Mouse (Mus musculus) G1E (cell line): ENCODE measurements around the gene Zkscan14. TPM values are rescaled to one million over a fixed set of nuclear protein-coding genes. Genes with fewer than 3 reads are reported as not detected.

Experiments
- ATAC-seq: 2 replicates; pipeline ENCODE4 v1.8.0; 2016; ENCODE audit warnings: mild to moderate bottlenecking; ENCODE audit not compliant: insufficient number of reproducible peaks, poor library complexity, low FRiP score, severe bottlenecking; ENCODE audit errors: extremely low read depth
- DNase-seq: peaks from one replicate; pipeline ENCODE4 v3.0.0; 2012; ENCODE audit warnings: low spot score
- H3K27me3 ChIP-seq: 2 replicates; pipeline ENCODE4 v1.6.1; 2012; ENCODE audit warnings: mild to moderate bottlenecking, low read length, inconsistent platforms; ENCODE audit not compliant: insufficient read depth
- H3K36me3 ChIP-seq: replicated peaks from 2 replicates; pipeline ENCODE3; 2012; ENCODE audit warnings: mild to moderate bottlenecking, inconsistent platforms
- H3K4me1 ChIP-seq: 2 replicates; pipeline ENCODE4 v1.6.1; 2012; ENCODE audit warnings: low read depth, low read length, inconsistent platforms, mixed read lengths; ENCODE audit not compliant: insufficient read depth
- H3K4me3 ChIP-seq: 2 replicates; pipeline ENCODE4 v1.5.1; 2012; ENCODE audit warnings: low read depth, mild to moderate bottlenecking, inconsistent platforms, low read length, moderate library complexity, mixed read lengths
- H3K9me3 ChIP-seq: replicated peaks from 2 replicates; pipeline ENCODE4 v1.6.1; 2012; ENCODE audit warnings: inconsistent platforms
- CTCF ChIP-seq: IDR thresholded peaks from 2 replicates; pipeline ENCODE4 v1.5.1; 2012; ENCODE audit warnings: low read depth, low read length, inconsistent platforms, mixed read lengths
- GATA1 ChIP-seq: IDR thresholded peaks from 2 replicates; pipeline ENCODE4 v1.6.1; 2012; ENCODE audit warnings: borderline replicate concordance, low read length, inconsistent platforms, mixed read lengths
- GATA2 ChIP-seq: IDR thresholded peaks from 2 replicates; pipeline ENCODE4 v1.6.1; 2012; ENCODE audit warnings: low read depth, low read length, inconsistent platforms, borderline replicate concordance
- POLR2AphosphoS5 ChIP-seq: IDR thresholded peaks from 2 replicates; pipeline ENCODE4 v1.6.1; 2012; ENCODE audit warnings: low read depth, low read length, inconsistent platforms; ENCODE audit not compliant: insufficient replicate concordance
- TAL1 ChIP-seq: conservative IDR thresholded peaks from 2 replicates; pipeline ENCODE4 v1.6.1; 2012; ENCODE audit warnings: low read depth, low read length, inconsistent platforms, mixed read lengths
- polyA plus RNA-seq: library from polyadenylated mRNA; stranded (reverse); fragments of >175 nt; gene quantifications from 2 replicates; pipeline ENCODE4 v1.2.3, GENCODE M21; 2012
- total RNA-seq, 2 experiments: library from RNA; stranded (forward) in 1 of 2; stranded (reverse) in 1 of 2; fragments of 200-1000 nt in 1 of 2; fragments of >200 nt in 1 of 2; fragmentation: Nextera tagmentation in 1 of 2; gene quantifications; 2 replicates each; pipeline ENCODE4 v1.2.3; 2014 to 2017

Zkscan14 gene
- total and polyA plus RNA-seq, 3 experiments = 2.9 to 22.2 (median 9.9) TPM

- no peak for DNase-seq
- Histone ChIP-seq H3K27me3 (no peaks in the 10 kb centered on the region), H3K9me3 (no peaks in the 10 kb centered on the region), H3K4me1 (peaks cover 42% of the 10 kb centered on the region), H3K4me3 (no peak overlapping the region), H3K36me3 (peaks cover 6% of the 10 kb centered on the region)
- TF ChIP-seq POLR2AphosphoS5 = no peak
- ATAC-seq = no peak
These were observed 24.8 kb upstream of the Zkscan14 start for GRCm38 (mm10) chr5:145226453-145226852.

- Histone ChIP-seq H3K9me3 (no peaks in the 10 kb centered on the region), H3K36me3 (peaks cover 33% of the 10 kb centered on the region), H3K27me3 (no peaks in the 10 kb centered on the region), H3K4me3 (peak overlapping the region; percentile 63; the same call in 1 of the 2 replicates), H3K4me1 (peaks cover 40% of the 10 kb centered on the region)
- DNase-seq = peak; percentile 81
- ATAC-seq = peak; percentile 73
- TF ChIP-seq TAL1 = no peak
- no peak for TF ChIP-seq CTCF
- no peak for TF ChIP-seq GATA1
- no peak for TF ChIP-seq GATA2
- no peak; the same call in 1 of the 2 replicates for TF ChIP-seq POLR2AphosphoS5
These were observed 21.7 kb upstream of the Zkscan14 start for GRCm38 (mm10) chr5:145223395-145223794.

GRCm38 (mm10) chr5:145222840-145223239 is 21.2 kb upstream of the Zkscan14 start:
- peak; percentile 75 for DNase-seq
- Histone ChIP-seq H3K4me1 (peaks cover 34% of the 10 kb centered on the region), H3K36me3 (peaks cover 38% of the 10 kb centered on the region), H3K4me3 (peak overlapping the region; percentile 63; the same call in 1 of the 2 replicates), H3K9me3 (no peaks in the 10 kb centered on the region), H3K27me3 (no peaks in the 10 kb centered on the region)
- peak; percentile 86 for ATAC-seq
- TF ChIP-seq TAL1 (no peak), GATA2 (no peak), CTCF (no peak)

- no peak for TF ChIP-seq CTCF
- no peaks in the 10 kb centered on the region for H3K27me3 ChIP-seq
- no peaks in the 10 kb centered on the region for H3K9me3 ChIP-seq
- H3K4me3 ChIP-seq = no peak overlapping the region
- peaks cover 32% of the 10 kb centered on the region for H3K4me1 ChIP-seq
- ATAC-seq = no peak
- DNase-seq = no peak
- peaks cover 54% of the 10 kb centered on the region for H3K36me3 ChIP-seq
These were observed 18.3 kb upstream of the Zkscan14 start for GRCm38 (mm10) chr5:145219981-145220380.

- no peaks in the 10 kb centered on the region for H3K27me3 ChIP-seq
These were observed 17.0 kb upstream of the Zkscan14 start for GRCm38 (mm10) chr5:145218671-145219070.

GRCm38 (mm10) chr5:145218206-145218605 is 16.5 kb upstream of the Zkscan14 start:
- no peak for TF ChIP-seq GATA1
- no peak for TF ChIP-seq TAL1
- no peak for TF ChIP-seq GATA2
- TF ChIP-seq CTCF = no peak
- no peak for TF ChIP-seq POLR2AphosphoS5
- H3K27me3 ChIP-seq = no peaks in the 10 kb centered on the region
- H3K4me3 ChIP-seq = no peak overlapping the region
- peaks cover 71% of the 10 kb centered on the region for H3K36me3 ChIP-seq
- H3K9me3 ChIP-seq = no peaks in the 10 kb centered on the region
- ATAC-seq = no peak
- H3K4me1 ChIP-seq = peaks cover 26% of the 10 kb centered on the region
- no peak for DNase-seq

More at GRCm38 (mm10) chr5:145218671-145219070, 17.0 kb upstream of the Zkscan14 start:
- Histone ChIP-seq H3K4me3 (no peak overlapping the region), H3K9me3 (no peaks in the 10 kb centered on the region), H3K4me1 (peaks cover 30% of the 10 kb centered on the region), H3K36me3 (peaks cover 66% of the 10 kb centered on the region)
- ATAC-seq (no peak), DNase-seq (no peak)
- no peak for TF ChIP-seq POLR2AphosphoS5
- no peak for TF ChIP-seq GATA1
- TF ChIP-seq TAL1 = no peak
- TF ChIP-seq GATA2 = no peak
- TF ChIP-seq CTCF = no peak

- TF ChIP-seq GATA1 (no peak), TAL1 (no peak), CTCF (no peak), POLR2AphosphoS5 (no peak)
- H3K9me3 ChIP-seq = no peaks in the 10 kb centered on the region
- peaks cover 21% of the 10 kb centered on the region for H3K4me1 ChIP-seq
- no peak overlapping the region for H3K4me3 ChIP-seq
- no peak for ATAC-seq
- DNase-seq = no peak
- peaks cover 75% of the 10 kb centered on the region for H3K36me3 ChIP-seq
- H3K27me3 ChIP-seq = no peaks in the 10 kb centered on the region
These were observed 16.1 kb upstream of the Zkscan14 start for GRCm38 (mm10) chr5:145217746-145218145.
